Mouse (Mus musculus) brain, embryonic 18.5 days (tissue): ENCODE results near the gene Kif1c.
A peak's percentile ranks its signal among the peaks of the same experiment; 100 is the strongest.

Experiments
- DNase-seq: peaks from one replicate; pipeline ENCODE4 v3.0.0-alpha.2; 2012; ENCODE audit warnings: low read depth, low spot score

The Kif1c gene

GRCm38 (mm10) chr11:70699722-70700556 lies at the start of gene Kif1c, which contains the start of gene Inca1:
Gene Kif1c, plus strand, starts transcription at chr11:70700548.
Gene Inca1, minus strand, starts transcription at chr11:70700155.
- DNase-seq, result peak; percentile 80

- no peak for DNase-seq
Measured at GRCm38 (mm10) chr11:70651391-70651790, 49.0 kb upstream of the Kif1c start.

- DNase-seq, result no peak
Measured at GRCm38 (mm10) chr11:70652029-70652883, 48.1 kb upstream of the Kif1c start.

- DNase-seq, result no peak
Measured at GRCm38 (mm10) chr11:70652884-70653344, 47.4 kb upstream of the Kif1c start.

- DNase-seq, result no peak
Measured at GRCm38 (mm10) chr11:70653345-70654197, 46.8 kb upstream of the Kif1c start.

GRCm38 (mm10) chr11:70654198-70654922 lies 46.0 kb upstream of the Kif1c start, which contains the start of gene Pfn1:
Gene Pfn1, minus strand, starts transcription at chr11:70654644.
- DNase-seq, result peak; percentile 72

GRCm38 (mm10) chr11:70654923-70655570 lies 45.3 kb upstream of the Kif1c start:
- peak; percentile 67 for DNase-seq

GRCm38 (mm10) chr11:70655571-70656455 lies 44.5 kb upstream of the Kif1c start:
- no peak for DNase-seq

- DNase-seq, result no peak
Measured at GRCm38 (mm10) chr11:70656456-70656927, 43.9 kb upstream of the Kif1c start.

GRCm38 (mm10) chr11:70656964-70657363 lies 43.4 kb upstream of the Kif1c start, which contains the start of gene Eno3:
Gene Eno3, plus strand, starts transcription at chr11:70657202.
- no peak for DNase-seq

- DNase-seq, result no peak
Measured at GRCm38 (mm10) chr11:70657573-70657972, 42.8 kb upstream of the Kif1c start.

GRCm38 (mm10) chr11:70657991-70658390 lies 42.4 kb upstream of the Kif1c start:
- DNase-seq, result no peak

GRCm38 (mm10) chr11:70658521-70658920 lies 41.8 kb upstream of the Kif1c start:
- DNase-seq, result no peak

- DNase-seq, result no peak
Measured at GRCm38 (mm10) chr11:70658942-70659341, 41.4 kb upstream of the Kif1c start.

GRCm38 (mm10) chr11:70660571-70660970 lies 39.8 kb upstream of the Kif1c start:
- no peak for DNase-seq

- DNase-seq, result no peak
Measured at GRCm38 (mm10) chr11:70663101-70663500, 37.2 kb upstream of the Kif1c start.

GRCm38 (mm10) chr11:70663957-70664356 lies 36.4 kb upstream of the Kif1c start:
- no peak for DNase-seq

- DNase-seq, result no peak
Measured at GRCm38 (mm10) chr11:70664741-70665140, 35.6 kb upstream of the Kif1c start.

- DNase-seq, result no peak
Measured at GRCm38 (mm10) chr11:70666687-70667086, 33.7 kb upstream of the Kif1c start.
